Mouse (Mus musculus) stomach, adult 2 months (tissue): Measurements from ENCODE around the gene Zfp111. TPM values are rescaled to one million over a fixed set of nuclear protein-coding genes. Genes with fewer than 3 reads are reported as not detected.

ENCODE experiments used
- polyA plus RNA-seq: library from polyadenylated mRNA; depleted of rRNA; stranded (reverse); fragments of >200 nt; gene quantifications from 2 replicates; pipeline ENCODE4 v1.2.3, GENCODE M21; 2012; rRNA removed

Zfp111 gene
- 0.35 and 0.53 TPM in 2 replicates for polyA plus RNA-seq

GRCm38 (mm10) chr7:24211343-24211742 lies at the start of gene Zfp111:
Gene Zfp111 (minus strand): TSS chr7:24211443.

DNA sequence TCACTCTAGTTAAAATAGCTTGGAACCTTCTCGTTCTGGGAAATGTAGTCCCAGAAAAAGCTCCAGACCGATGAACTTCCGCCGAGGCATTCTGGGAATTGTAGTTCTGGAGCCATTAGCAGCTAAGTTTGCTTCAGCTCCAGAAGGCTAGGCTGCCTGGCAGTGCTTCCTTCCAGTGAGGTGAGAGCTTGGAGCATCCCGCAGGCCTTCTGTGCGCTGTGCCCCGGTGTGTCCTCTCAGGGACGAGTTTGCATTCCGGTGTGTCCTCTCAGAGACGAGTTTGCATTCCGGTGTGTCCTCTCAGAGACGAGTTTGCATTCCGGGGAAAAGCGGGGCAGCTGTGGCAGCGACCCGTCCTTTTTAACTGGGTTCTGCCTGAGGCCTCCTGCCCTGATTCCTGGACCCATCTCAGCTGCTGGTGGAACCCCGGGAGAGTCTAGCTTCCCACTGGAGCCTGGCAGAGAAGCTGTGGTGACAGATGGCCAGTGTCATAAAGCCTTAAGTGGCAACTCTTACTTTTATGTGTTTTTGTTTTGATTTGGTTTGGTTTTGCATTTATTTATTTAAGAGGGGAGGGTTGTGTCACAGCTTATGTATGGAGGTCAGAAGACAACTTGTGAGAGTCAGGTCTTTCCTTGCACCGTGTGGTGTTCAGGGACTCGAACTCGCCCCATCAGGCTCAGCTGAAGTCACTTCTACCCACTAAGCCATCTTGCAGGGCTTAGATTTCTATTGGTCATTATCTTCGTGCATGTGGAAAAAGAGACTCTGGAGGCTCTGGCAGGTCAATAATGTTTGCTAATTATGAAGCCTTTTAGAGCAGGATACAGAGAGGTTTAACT lies 43.6 kb upstream of the Zfp111 start, which contains the start of gene Zfp108:
Gene Zfp108, plus strand, starts transcription at position 162 of the 842 bp plus-strand sequence.

GRCm38 (mm10) chr7:24237040-24237791 lies 26.0 kb upstream of the Zfp111 start, which contains the start of gene Zfp109:
Gene Zfp109 (minus strand): TSS chr7:24237560.

DNA sequence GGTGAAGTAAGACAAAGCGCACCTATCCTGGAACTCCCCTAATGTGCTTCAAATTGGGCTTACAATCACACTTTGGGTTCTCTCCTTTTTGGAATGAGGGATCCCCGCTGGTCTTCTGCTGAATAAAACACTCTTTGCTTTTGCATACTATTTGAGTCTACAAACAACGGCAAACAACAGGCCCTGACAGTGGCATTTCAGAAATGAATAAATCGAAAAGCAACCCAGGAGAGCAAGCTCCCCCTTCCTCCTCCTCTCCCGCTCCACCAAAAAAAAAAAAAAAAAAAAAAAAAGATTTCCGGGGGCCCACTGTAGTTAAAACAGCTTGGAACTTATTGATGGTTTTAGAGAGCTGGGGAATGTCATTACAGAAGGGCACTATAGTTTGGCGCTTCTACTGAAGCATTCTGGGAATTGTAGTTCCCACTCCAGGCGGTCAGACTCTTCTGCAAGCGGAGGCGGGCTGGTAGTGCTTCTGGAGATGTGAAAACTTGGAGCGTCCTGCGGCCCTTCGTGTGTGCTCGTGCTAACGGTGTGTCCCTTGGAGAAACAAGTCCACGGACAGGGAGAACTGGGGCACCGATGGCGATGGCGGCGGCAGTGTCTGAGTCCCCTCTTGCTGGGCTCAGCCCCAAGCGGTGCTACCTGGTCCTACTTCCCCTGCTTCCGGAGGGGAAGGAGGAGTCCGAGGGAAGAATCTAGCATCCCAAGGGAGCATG lies 36.5 kb downstream of the Zfp111 start, which contains the start of gene Zfp114:
Gene Zfp114, plus strand, starts transcription at position 443 of the 719 bp plus-strand sequence.

Other genes starting within 250 kb of the Zfp111 start
- not detected in 2 replicates for gene Vmn1r181, start 236.8 kb downstream of the Zfp111 start, polyA plus RNA-seq
- gene V1rd19, start 209.8 kb downstream of the Zfp111 start, polyA plus RNA-seq, result not detected in 2 replicates
- not detected in 2 replicates for gene Vmn1r183, start 158.2 kb downstream of the Zfp111 start, polyA plus RNA-seq
- 2.7 and 3.3 TPM in 2 replicates for gene Zfp180, start 129.5 kb downstream of the Zfp111 start, polyA plus RNA-seq
- 0.28 and 0.58 TPM in 2 replicates for gene Zfp112, start 99.1 kb downstream of the Zfp111 start, polyA plus RNA-seq
- 2.1 and 3.2 TPM in 2 replicates for gene Zfp235, start 77.3 kb downstream of the Zfp111 start, polyA plus RNA-seq
- 0.02 and 0.12 TPM in 2 replicates for gene Zfp114, start 36.4 kb downstream of the Zfp111 start, polyA plus RNA-seq
- gene Zfp109, start 26.1 kb upstream of the Zfp111 start, polyA plus RNA-seq, result 0.17 and 0.40 TPM in 2 replicates
- gene Zfp108, start 43.4 kb upstream of the Zfp111 start, polyA plus RNA-seq, result 0.16 and 0.24 TPM in 2 replicates
- gene Zfp93, start 59.0 kb upstream of the Zfp111 start, polyA plus RNA-seq, result 0.47 and 0.73 TPM in 2 replicates
- gene Zfp61, start 89.8 kb upstream of the Zfp111 start, polyA plus RNA-seq, result 0.96 and 1.8 TPM in 2 replicates
- 2.3 and 2.8 TPM in 2 replicates for gene Zfp94, start 105.2 kb upstream of the Zfp111 start, polyA plus RNA-seq
- gene Tescl, start 122.5 kb upstream of the Zfp111 start, polyA plus RNA-seq, result 0.26 and 0.63 TPM in 2 replicates
- 43.9 and 102 TPM in 2 replicates for gene Lypd5, start 137.8 kb upstream of the Zfp111 start, polyA plus RNA-seq
- gene Kcnn4, start 158.8 kb upstream of the Zfp111 start, polyA plus RNA-seq, result 39.3 and 74.6 TPM in 2 replicates
- 32.6 and 35.9 TPM in 2 replicates for gene Smg9, start 188.2 kb upstream of the Zfp111 start, polyA plus RNA-seq
- gene Irgc1, start 240.9 kb upstream of the Zfp111 start, polyA plus RNA-seq, result 0.03 and 0.04 TPM in 2 replicates